Mouse (Mus musculus) forebrain, embryonic 11.5 days (tissue): ENCODE data around the gene Gnas. TPM values are rescaled to one million over a fixed set of nuclear protein-coding genes. Genes with fewer than 3 reads are reported as not detected.

Source experiments
- ATAC-seq: fragments of 200-750 bp; cut with Nextera tagmentation; replicated peaks from 2 replicates; pipeline ENCODE4 v1.8.0; 2017; ENCODE audit warnings: moderate TSS enrichment; ENCODE audit not compliant: low FRiP score
- DNase-seq: peaks from one replicate; pipeline ENCODE4 v3.0.0-alpha.2; 2017; ENCODE audit warnings: low spot score
- H3K27ac ChIP-seq: fragments of 300-500 bp; sonication (generic); 2 replicates; pipeline ENCODE4 v1.5.1; 2014; ENCODE audit warnings: low read depth, low read length
- H3K27me3 ChIP-seq: fragments of 300-500 bp; sonication (generic); 2 replicates; pipeline ENCODE4 v1.6.1; 2014; ENCODE audit warnings: mild to moderate bottlenecking, low read length, mixed read lengths; ENCODE audit not compliant: control insufficient read depth, insufficient read depth
- H3K36me3 ChIP-seq: fragments of 300-500 bp; sonication (generic); 2 replicates; pipeline ENCODE4 v1.6.1; 2014; ENCODE audit warnings: mild to moderate bottlenecking, low read length, moderate library complexity, mixed read lengths; ENCODE audit not compliant: control insufficient read depth, insufficient read depth
- H3K4me1 ChIP-seq: fragments of 300-500 bp; sonication (generic); replicated peaks from 2 replicates; pipeline ENCODE4 v1.6.1; 2014; ENCODE audit warnings: low read length, mixed read lengths; ENCODE audit not compliant: control insufficient read depth, insufficient read depth
- H3K4me2 ChIP-seq: fragments of 300-500 bp; sonication (generic); 2 replicates; pipeline ENCODE4 v1.6.1; 2014; ENCODE audit warnings: low read depth, mild to moderate bottlenecking, low read length, moderate library complexity, mixed read lengths; ENCODE audit not compliant: severe bottlenecking
- H3K4me3 ChIP-seq: fragments of 300-500 bp; sonication (generic); 2 replicates; pipeline ENCODE4 v1.5.1; 2014; ENCODE audit warnings: low read depth, low read length
- H3K9ac ChIP-seq: fragments of 300-500 bp; sonication (generic); 2 replicates; pipeline ENCODE4 v1.6.1; 2014; ENCODE audit warnings: low read length
- H3K9me3 ChIP-seq: fragments of 300-500 bp; sonication (generic); 2 replicates; pipeline ENCODE4 v1.6.1; 2016; ENCODE audit warnings: low read length, mixed read lengths; ENCODE audit not compliant: control insufficient read depth
- WGBS: fragments of 180-500 bp; shearing (Covaris S2); extraction: QIAGEN DNeasy Blood & Tissue Kit; methylation state at CpG from one replicate; pipeline ENCODE4 v1.1.7; 2014; 5-methylcytosine and 5-hydroxymethylcytosine counted together
- polyA plus RNA-seq: library from polyadenylated mRNA; unstranded; fragments of >200 nt; fragmentation: Nextera tagmentation; extraction: Ambion mirVana; gene quantifications from 2 replicates; pipeline ENCODE4 v1.2.1, GENCODE M21; 2014

The Gnas gene
- polyA plus RNA-seq, 1 experiment from 2014 or later: 1,123 TPM

- H3K4me1 ChIP-seq: 0 out of 2 replicates have a peak, but pooled peaks cover 4% of the 10 kb centered on the region
- H3K9me3 ChIP-seq: no peaks in the 10 kb centered on the region
- WGBS: 66% methylated on average over 4 of the region's 4 CpGs
- H3K27me3 ChIP-seq: no peaks in the 10 kb centered on the region; the same call in 1 of the 2 replicates
- DNase-seq: no peak
- H3K4me2 ChIP-seq: no peak overlapping the region; the same call in 1 of the 2 replicates
- H3K27ac ChIP-seq: no peak overlapping the region
- H3K36me3 ChIP-seq: no peaks in the 10 kb centered on the region
- no peak overlapping the region for H3K4me3 ChIP-seq
- no peak for ATAC-seq
- H3K9ac ChIP-seq: no peak overlapping the region
Measured at GRCm38 (mm10) chr2:174325989-174326388, 41.9 kb downstream of the Gnas start.

- no peaks in the 10 kb centered on the region for H3K36me3 ChIP-seq
- H3K4me3 ChIP-seq: peak overlapping the region; percentile 98
- DNase-seq: no peak
- ATAC-seq: no peak
- H3K9ac ChIP-seq: peak overlapping the region; percentile 51; the same call in 1 of the 2 replicates
- 0 out of 2 replicates have a peak, but pooled peaks cover 4% of the 10 kb centered on the region for H3K4me1 ChIP-seq
- H3K27ac ChIP-seq: no peak overlapping the region
- H3K9me3 ChIP-seq: no peaks in the 10 kb centered on the region
- no peaks in the 10 kb centered on the region; the same call in 1 of the 2 replicates for H3K27me3 ChIP-seq
- 62% methylated on average over 8 of the region's 8 CpGs for WGBS
- H3K4me2 ChIP-seq: peak overlapping the region; percentile 55
Measured at GRCm38 (mm10) chr2:174326481-174326880, 42.4 kb downstream of the Gnas start.

GRCm38 (mm10) chr2:174327295-174327981, 43.3 kb downstream of the Gnas start:
- no peaks in the 10 kb centered on the region for H3K9me3 ChIP-seq
- H3K4me2 ChIP-seq: peak overlapping the region; percentile 55
- H3K4me1 ChIP-seq: peaks cover 4% of the 10 kb centered on the region; the same call in 1 of the 2 replicates
- ATAC-seq (peak; percentile 35), DNase-seq (peak; percentile 84)
- WGBS: 54% methylated on average over 64 of the region's 64 CpGs
- peak overlapping the region; percentile 51 for H3K9ac ChIP-seq
- H3K27me3 ChIP-seq: no peaks in the 10 kb centered on the region; the same call in 1 of the 2 replicates
- no peak overlapping the region for H3K27ac ChIP-seq
- peak overlapping the region; percentile 98 for H3K4me3 ChIP-seq
- H3K36me3 ChIP-seq: no peaks in the 10 kb centered on the region

GRCm38 (mm10) chr2:174328358-174328905, 44.3 kb downstream of the Gnas start:
- WGBS: 49% methylated on average over 46 of the region's 46 CpGs

GRCm38 (mm10) chr2:174328926-174329662, 45.0 kb downstream of the Gnas start:
- ATAC-seq: peak; percentile 13
- H3K27me3 ChIP-seq: no peaks in the 10 kb centered on the region; the same call in 1 of the 2 replicates
- H3K4me2 ChIP-seq: peak overlapping the region; percentile 55
- no peaks in the 10 kb centered on the region for H3K9me3 ChIP-seq
- H3K36me3 ChIP-seq: no peaks in the 10 kb centered on the region
- H3K27ac ChIP-seq: peak overlapping the region; percentile 99
- WGBS: 35% methylated on average over 48 of the region's 58 CpGs
- peak; percentile 72 for DNase-seq
- H3K9ac ChIP-seq: peak overlapping the region; percentile 99
- peaks cover 9% of the 10 kb centered on the region; the same call in 1 of the 2 replicates for H3K4me1 ChIP-seq
- peak overlapping the region; percentile 98 for H3K4me3 ChIP-seq

More at GRCm38 (mm10) chr2:174328358-174328905, 44.3 kb downstream of the Gnas start:
- DNase-seq (peak; percentile 75), ATAC-seq (no peak)
- Histone ChIP-seq H3K27ac (no peak overlapping the region), H3K4me2 (peak overlapping the region; percentile 55), H3K4me3 (peak overlapping the region; percentile 98), H3K27me3 (no peaks in the 10 kb centered on the region; the same call in 1 of the 2 replicates), H3K36me3 (no peaks in the 10 kb centered on the region), H3K9me3 (no peaks in the 10 kb centered on the region), H3K9ac (peak overlapping the region; percentile 99), H3K4me1 (peaks cover 6% of the 10 kb centered on the region; the same call in 1 of the 2 replicates)

- DNase-seq (peak; percentile 94), ATAC-seq (peak; percentile 85)
- Histone ChIP-seq H3K4me1 (peaks cover 10% of the 10 kb centered on the region; the same call in 1 of the 2 replicates), H3K27ac (peak overlapping the region; percentile 99), H3K27me3 (no peaks in the 10 kb centered on the region; the same call in 1 of the 2 replicates), H3K36me3 (no peaks in the 10 kb centered on the region), H3K9ac (peak overlapping the region; percentile 99), H3K4me3 (peak overlapping the region; percentile 98), H3K9me3 (no peaks in the 10 kb centered on the region), H3K4me2 (peak overlapping the region; percentile 55)
- under 1% methylated on average over 49 of the region's 131 CpGs for WGBS
Measured at GRCm38 (mm10) chr2:174329663-174330615, 45.8 kb downstream of the Gnas start.

GRCm38 (mm10) chr2:174330616-174331191, 46.6 kb downstream of the Gnas start:
- DNase-seq (peak; percentile 91), ATAC-seq (peak; percentile 69)
- H3K9ac ChIP-seq: peak overlapping the region; percentile 99
- no peaks in the 10 kb centered on the region for H3K36me3 ChIP-seq
- H3K4me2 ChIP-seq: peak overlapping the region; percentile 55
- no peaks in the 10 kb centered on the region; the same call in 1 of the 2 replicates for H3K27me3 ChIP-seq
- H3K4me3 ChIP-seq: peak overlapping the region; percentile 98
- no peaks in the 10 kb centered on the region for H3K9me3 ChIP-seq
- peaks cover 10% of the 10 kb centered on the region; the same call in 1 of the 2 replicates for H3K4me1 ChIP-seq
- WGBS: under 1% methylated on average over 47 of the region's 48 CpGs
- peak overlapping the region; percentile 99 for H3K27ac ChIP-seq
